Mouse (Mus musculus): ENCODE results near the gene Zfp715.
"Not testable (repeated sequence)": the region's sequence is repeated elsewhere in the genome, so short reads cannot be mapped to it uniquely, and the experiment has no call there.

The Zfp715 gene

DNA sequence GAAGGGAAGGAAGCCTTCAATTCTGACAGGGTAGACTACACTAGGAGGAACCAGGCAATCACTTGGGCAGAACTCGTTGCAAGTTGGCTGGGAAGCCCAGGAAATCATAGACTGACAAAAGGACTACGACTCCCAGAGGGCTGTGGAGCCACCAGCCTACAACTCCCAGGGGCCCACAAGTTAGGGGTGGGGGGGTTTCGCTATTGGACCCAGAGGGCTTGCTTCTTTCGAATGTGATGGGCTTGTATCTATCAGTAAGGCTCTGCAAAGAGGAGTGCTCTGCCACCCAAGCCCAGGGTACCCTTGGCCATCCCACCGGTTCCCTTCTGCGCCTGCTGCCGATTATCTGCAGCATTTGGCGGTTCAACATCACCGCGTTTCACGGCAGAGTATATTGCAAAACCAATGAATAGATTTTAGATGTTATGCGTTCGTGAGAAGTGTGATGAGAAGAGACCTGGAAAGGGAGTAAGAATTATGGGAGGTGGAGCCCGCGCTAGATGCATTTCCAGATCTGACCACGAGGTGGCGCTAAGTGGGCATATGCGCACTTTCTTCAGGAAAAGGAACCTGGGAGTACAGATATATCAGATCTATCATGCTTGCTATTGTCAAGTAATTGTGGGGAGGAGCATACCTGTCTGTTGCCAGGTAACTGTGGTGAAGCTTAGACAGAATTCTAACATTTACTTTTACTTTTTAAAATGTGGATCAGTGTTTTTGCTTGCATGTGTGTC, 30.1 kb downstream of the Zfp715 start:
- peak; percentile 68 for DNase-seq

DNA sequence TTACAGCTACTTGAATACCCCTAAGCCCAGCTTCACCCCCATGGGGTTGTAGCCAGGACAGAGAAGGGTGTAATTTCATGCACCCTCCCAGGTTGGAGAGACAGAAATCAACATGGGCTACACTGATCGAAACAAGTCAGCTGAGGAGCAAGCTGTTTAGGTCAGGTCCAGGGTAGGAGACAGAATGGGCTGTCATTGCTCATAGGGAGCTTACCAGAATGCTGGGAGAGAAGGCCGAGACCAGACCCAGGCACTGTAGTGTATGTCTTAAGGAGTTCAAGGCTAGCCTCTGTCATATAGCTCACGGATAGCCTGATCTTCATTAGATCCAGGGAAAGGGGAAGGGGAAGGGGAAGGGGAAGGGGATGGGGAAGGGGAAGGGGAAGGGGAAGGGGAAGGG, 30.6 kb downstream of the Zfp715 start:
- DNase-seq: no peak

DNA sequence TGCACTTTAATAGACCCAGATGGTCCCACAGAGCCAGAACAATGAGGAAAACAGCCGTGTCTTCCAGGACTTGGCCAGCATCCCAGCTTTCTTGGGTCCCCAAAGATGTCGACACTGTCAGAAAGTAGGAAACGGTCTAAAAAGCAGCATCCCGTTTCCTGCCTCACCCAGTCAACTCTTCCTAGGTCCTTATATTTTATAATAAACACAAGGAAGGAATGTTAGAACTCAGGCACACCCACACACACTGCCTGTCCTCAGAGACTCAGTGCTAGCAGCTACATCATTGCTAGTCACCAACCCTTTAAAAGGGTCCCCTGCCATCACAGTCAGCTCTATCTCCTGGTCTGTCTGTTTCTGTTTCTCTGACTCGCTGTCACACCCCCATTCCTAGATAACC, 35.7 kb downstream of the Zfp715 start:
- no peak for DNase-seq

DNA sequence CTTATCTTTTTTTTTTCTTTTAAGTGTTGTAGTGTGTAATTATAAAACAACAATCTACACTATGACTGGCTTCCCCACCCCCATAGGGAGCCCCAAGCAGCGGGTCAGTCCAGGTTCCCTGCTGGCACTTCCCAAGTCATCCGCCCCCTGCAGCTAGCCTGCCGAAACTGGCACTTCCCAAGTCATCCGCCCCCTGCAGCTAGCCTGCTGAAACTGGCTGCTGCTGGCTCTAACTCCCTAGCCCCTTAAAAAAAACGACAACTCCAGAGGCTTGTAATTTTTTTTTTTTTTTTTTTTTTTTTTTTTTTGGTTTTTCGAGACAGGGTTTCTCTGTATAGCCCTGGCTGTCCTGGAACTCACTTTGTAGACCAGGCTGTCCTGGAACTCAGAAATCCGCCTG, 36.9 kb downstream of the Zfp715 start:
- not testable (repeated sequence) for DNase-seq

DNA sequence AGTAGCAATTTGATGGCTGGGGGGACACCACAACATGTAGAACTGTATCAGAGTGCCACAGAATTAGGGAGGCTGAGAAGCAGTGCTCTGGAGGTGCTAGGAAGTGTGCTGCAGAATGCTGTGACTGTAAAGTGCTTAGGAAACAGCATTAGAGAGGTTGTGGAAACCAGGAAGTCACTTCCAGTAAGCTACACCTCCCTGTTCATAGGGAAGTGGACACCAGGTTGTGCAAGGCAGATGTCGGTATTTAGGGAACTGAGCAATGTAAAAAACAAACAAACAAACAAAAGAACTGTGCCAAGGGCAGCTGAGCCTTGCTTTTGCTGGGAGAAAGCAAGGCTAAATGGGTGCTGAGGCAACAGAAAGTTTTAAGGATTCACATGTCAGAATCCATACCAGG, 39.6 kb downstream of the Zfp715 start:
- no peak for DNase-seq

DNA sequence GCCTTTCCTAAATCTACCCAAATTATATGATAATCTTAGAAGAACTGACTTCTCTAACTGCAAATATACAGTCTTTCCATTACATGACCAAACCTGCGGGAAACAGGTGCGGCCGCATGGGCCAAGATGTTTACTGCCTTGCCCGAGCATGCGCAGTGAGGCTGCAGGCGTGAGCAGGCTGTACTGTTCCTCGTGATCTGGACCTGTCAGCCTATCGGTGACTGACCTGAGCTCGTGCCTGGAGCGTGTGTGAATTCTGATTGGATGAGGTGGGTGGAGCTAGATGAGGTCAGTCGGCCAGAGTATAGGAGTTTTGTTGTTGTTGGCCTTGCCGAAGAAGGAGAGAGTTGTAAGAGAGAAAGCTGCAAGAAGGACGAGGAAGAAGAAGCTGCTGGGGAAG, 45.7 kb downstream of the Zfp715 start:
- not testable (repeated sequence) for DNase-seq

DNA sequence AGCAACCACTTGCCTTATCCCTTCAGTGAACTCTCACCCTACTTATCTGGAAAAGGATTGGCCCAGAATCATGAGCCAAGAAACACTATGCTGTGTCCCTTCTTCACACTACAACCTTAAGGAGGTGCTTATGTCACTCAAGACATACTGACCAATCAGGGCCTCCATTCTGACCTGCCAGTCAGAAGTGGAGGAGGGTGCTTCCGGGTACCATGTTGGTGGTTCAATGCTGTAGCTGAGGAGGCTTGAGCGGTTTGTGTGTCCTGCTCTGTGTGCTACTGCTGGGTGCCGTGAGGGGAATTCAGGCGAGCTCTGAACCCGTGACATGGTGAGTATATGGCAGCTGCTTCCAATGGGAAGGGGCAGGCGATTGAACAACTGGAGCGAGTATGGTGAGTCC, 59.6 kb downstream of the Zfp715 start:
- no peak for DNase-seq

DNA sequence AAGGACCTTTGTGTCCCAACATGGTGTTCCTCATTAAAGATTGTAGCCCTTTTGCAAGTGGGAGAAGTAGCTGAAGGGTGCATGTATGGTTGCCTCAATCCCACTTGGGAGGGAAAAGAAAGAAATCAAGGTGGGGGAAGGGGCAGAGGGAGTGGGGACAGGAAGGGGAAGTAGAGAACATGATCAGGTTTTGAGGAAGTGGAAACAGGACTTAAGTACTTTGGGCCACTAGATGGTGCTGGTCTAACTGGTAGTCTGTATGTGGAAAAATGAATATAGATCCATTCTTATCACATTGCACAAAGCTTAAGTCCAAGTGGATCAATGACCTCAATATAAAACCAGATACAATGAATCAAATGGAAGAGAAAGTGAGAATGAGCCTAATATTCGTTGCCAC, 62.4 kb downstream of the Zfp715 start:
- not testable (repeated sequence) for DNase-seq

All from cerebellum, adult 11 months (tissue).